Mouse (Mus musculus) spleen, adult 2 months (tissue): ENCODE measurements at regions not wholly inside any gene's neighbourhood (a gene's known extent, or its start where the extent isn't known, plus 50 kb on each side); places are given as distances from the start of the nearest gene placed in this dataset.

Experiments
- CTCF ChIP-seq: fragments of 200-500 bp; IDR thresholded peaks from 2 replicates; pipeline ENCODE4 v1.5.1; 2011; ENCODE audit warnings: mild to moderate bottlenecking, inconsistent platforms; ENCODE audit not compliant: insufficient read depth, insufficient read length, insufficient replicate concordance; ENCODE audit errors: extremely low read depth
- POLR2A ChIP-seq: fragments of 200-500 bp; IDR thresholded peaks from 2 replicates; pipeline ENCODE4 v1.6.1; 2011; ENCODE audit warnings: low read depth, low read length, inconsistent platforms

GRCm38 (mm10) chr5:75843807-75844206 is 134.5 kb downstream of the Kdr start:
- TF ChIP-seq CTCF (no peak), POLR2A (no peak)
